Mouse (Mus musculus) lung, embryonic 14.5 days (tissue): ENCODE results near the gene Sdr42e1. TPM values are rescaled to one million over a fixed set of nuclear protein-coding genes. Genes with fewer than 3 reads are reported as not detected.

Experiments
- ATAC-seq: fragments of 200-750 bp; cut with Nextera tagmentation; 2 replicates; pipeline ENCODE4 v1.8.0; 2017; ENCODE audit warnings: mild to moderate bottlenecking, moderate TSS enrichment, moderate library complexity; ENCODE audit not compliant: insufficient read depth
- DNase-seq: peaks from one replicate; pipeline ENCODE4 v3.0.0-alpha.2; 2015
- H3K27ac ChIP-seq: fragments of 300-500 bp; sonication (generic); 2 replicates; pipeline ENCODE4 v1.5.1; 2014; ENCODE audit warnings: low read depth, mild to moderate bottlenecking, moderate library complexity
- H3K27me3 ChIP-seq: fragments of 300-500 bp; sonication (generic); 2 replicates; pipeline ENCODE4 v1.6.1; 2014; ENCODE audit warnings: low read length, control low read depth; ENCODE audit not compliant: insufficient read depth
- H3K36me3 ChIP-seq: fragments of 300-500 bp; sonication (generic); 2 replicates; pipeline ENCODE4 v1.6.1; 2014; ENCODE audit warnings: control low read depth; ENCODE audit not compliant: insufficient read depth
- H3K4me1 ChIP-seq: fragments of 300-500 bp; sonication (generic); 2 replicates; pipeline ENCODE4 v1.6.1; 2014; ENCODE audit warnings: antibody characterized with exemption, control low read depth; ENCODE audit not compliant: insufficient read depth
- H3K4me2 ChIP-seq: fragments of 300-500 bp; sonication (generic); 2 replicates; pipeline ENCODE4 v1.6.1; 2014; ENCODE audit warnings: mild to moderate bottlenecking
- H3K4me3 ChIP-seq: fragments of 300-500 bp; sonication (generic); 2 replicates; pipeline ENCODE4 v1.5.1; 2014; ENCODE audit warnings: low read depth, low read length
- H3K9ac ChIP-seq: fragments of 300-500 bp; sonication (generic); 2 replicates; pipeline ENCODE4 v1.6.1; 2014
- H3K9me3 ChIP-seq: fragments of 300-500 bp; sonication (generic); 2 replicates; pipeline ENCODE4 v1.6.1; 2016; ENCODE audit warnings: low read depth, low read length, control low read depth
- CTCF ChIP-seq: IDR thresholded peaks from 2 replicates; pipeline ENCODE4 v1.5.1; 2016; ENCODE audit warnings: antibody characterized with exemption, low read depth
- WGBS: fragments of 180-500 bp; shearing (Covaris S2); extraction: QIAGEN DNeasy Blood & Tissue Kit; methylation state at CpG from one replicate; pipeline ENCODE4 v1.1.7; 2014; 5-methylcytosine and 5-hydroxymethylcytosine counted together
- polyA plus RNA-seq: library from polyadenylated mRNA; unstranded; fragments of >200 nt; fragmentation: Nextera tagmentation; extraction: Ambion mirVana; gene quantifications from 2 replicates; pipeline ENCODE4 v1.2.1, GENCODE M21; 2014

Sdr42e1 gene
- polyA plus RNA-seq: 1.2 and 1.8 TPM in 2 replicates

DNA sequence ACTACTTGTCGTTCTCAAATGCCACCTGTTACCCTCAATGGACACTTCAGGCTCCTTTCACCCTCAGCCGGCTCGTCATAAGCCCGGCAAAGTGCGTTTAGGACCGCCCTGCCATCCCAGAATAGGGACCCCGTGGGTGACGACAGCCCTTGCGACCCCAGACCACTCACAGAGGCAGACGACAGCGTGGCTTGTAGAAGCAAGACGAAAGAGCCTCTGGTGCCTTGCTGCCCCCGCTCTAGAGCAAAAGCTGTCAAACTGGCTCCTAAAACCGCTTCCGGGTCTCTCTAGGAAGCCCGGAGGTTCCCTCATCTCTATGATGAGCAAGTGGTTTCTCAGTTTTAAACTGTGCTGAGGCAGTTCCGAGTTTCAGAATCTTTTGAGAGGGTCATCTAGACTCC, at the start of gene Sdr42e1:
Sdr42e1 (minus strand) TSS at position 260 of the 401 bp plus-strand sequence.
- Histone ChIP-seq H3K9ac (peak within 1 kb of the TSS; percentile 46), H3K27me3 (0 out of 2 replicates have a peak, but pooled peaks cover 6% of the 10 kb centered on the region), H3K4me1 (no peaks in the 10 kb centered on the region; the same call in 1 of the 2 replicates), H3K27ac (no peak within 1 kb of the TSS), H3K36me3 (no peaks in the 10 kb centered on the region), H3K4me2 (peak within 1 kb of the TSS; percentile 65), H3K4me3 (peak within 1 kb of the TSS; percentile 38), H3K9me3 (no peaks in the 10 kb centered on the region)
- ATAC-seq: peak; percentile 56
- peak; percentile 76 for DNase-seq
- TF ChIP-seq CTCF: no peak
- 7% methylated on average over 17 of the region's 17 CpGs for WGBS

DNA sequence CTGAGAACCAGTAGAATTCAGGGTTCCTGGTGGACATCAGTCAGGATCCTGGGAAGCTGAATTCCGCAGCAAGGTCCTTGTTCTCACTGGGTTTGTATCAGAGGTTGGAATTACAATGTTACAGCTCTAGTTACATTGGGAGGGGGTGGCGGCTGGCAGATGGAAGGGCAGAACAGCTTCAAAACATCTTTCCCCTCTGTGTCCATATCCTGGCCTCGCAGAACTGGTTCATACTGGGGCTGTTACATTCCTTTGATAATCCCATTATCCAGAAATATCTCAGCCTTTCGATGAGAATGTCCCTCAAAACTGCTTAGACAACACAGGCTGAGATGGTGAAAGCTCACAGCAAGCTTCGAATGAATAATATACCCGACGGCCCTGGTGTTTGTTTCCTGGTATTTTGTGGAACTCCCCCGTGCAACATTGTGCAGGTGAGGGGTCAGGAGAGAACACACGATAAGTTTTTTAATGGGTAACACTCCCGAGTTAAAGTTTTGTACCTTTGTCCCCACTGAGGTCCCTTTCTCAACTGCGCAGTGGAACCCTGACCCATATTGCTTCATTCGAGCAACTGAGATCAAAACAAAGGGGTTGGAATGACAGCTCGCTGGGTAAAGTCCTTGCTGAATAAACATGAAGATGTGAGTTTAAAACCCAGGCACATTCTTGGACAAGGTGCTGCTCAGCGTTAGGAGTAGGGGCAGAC, 44.8 kb upstream of the Sdr42e1 start:
- ATAC-seq (no peak), DNase-seq (no peak)
- WGBS: 65% methylated on average over 14 of the region's 14 CpGs
- no peaks in the 10 kb centered on the region for H3K27me3 ChIP-seq
- no peak overlapping the region for H3K27ac ChIP-seq
- no peaks in the 10 kb centered on the region for H3K4me1 ChIP-seq
- no peaks in the 10 kb centered on the region for H3K36me3 ChIP-seq
- H3K4me3 ChIP-seq: no peak overlapping the region
- TF ChIP-seq CTCF: no peak
- H3K4me2 ChIP-seq: no peak overlapping the region
- no peak overlapping the region for H3K9ac ChIP-seq
- H3K9me3 ChIP-seq: no peaks in the 10 kb centered on the region

DNA sequence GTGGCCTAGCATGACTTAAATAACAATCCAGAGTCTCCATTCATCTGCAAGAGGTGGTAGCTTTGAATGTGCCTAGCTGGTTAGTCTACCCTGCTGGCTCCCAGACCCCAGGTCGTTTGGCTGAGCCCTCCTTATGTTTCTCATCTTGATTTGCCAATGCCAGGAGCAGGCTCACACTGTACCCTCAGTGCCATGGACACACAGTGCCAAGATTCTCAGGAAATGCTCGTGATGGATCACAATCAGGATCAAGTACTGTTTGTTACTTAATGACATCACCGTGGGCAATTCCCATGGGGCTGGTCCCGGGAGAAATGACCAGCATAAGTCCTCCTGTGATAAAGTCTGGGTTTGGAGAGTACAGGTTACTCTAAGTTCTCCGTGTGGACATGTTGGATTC, 42.4 kb upstream of the Sdr42e1 start:
- H3K27me3 ChIP-seq: no peaks in the 10 kb centered on the region
- no peaks in the 10 kb centered on the region for H3K9me3 ChIP-seq
- TF ChIP-seq CTCF: no peak
- H3K27ac ChIP-seq: no peak overlapping the region
- no peaks in the 10 kb centered on the region for H3K4me1 ChIP-seq
- DNase-seq (no peak), ATAC-seq (no peak)
- no peaks in the 10 kb centered on the region for H3K36me3 ChIP-seq
- H3K4me3 ChIP-seq: no peak overlapping the region
- H3K9ac ChIP-seq: no peak overlapping the region
- H3K4me2 ChIP-seq: no peak overlapping the region
- WGBS: 75% methylated on average over 5 of the region's 5 CpGs

DNA sequence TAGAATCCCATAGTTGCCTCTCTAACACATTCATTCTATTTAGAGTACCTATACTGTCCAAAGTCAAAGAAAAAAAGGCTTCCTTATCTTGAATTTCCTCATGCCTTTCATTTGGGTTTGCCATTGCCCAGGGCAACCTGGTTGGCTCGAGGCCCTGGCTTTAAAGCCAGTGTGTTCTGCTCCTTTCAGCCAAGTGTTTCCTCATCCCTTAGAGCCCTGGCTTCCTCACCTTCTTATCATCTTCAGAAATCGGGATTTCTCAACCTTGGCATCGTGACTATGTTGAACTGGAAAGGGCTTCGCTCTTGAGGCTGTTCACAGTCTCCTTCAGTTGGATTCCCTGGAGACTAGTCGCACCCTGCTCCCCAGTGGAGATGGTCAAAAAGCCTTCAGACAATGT, 41.1 kb upstream of the Sdr42e1 start:
- TF ChIP-seq CTCF: no peak
- no peaks in the 10 kb centered on the region for H3K4me1 ChIP-seq
- H3K9ac ChIP-seq: no peak overlapping the region
- no peak for ATAC-seq
- no peak overlapping the region for H3K4me2 ChIP-seq
- no peak for DNase-seq
- H3K27ac ChIP-seq: no peak overlapping the region
- H3K9me3 ChIP-seq: no peaks in the 10 kb centered on the region
- H3K36me3 ChIP-seq: no peaks in the 10 kb centered on the region
- no peaks in the 10 kb centered on the region for H3K27me3 ChIP-seq
- H3K4me3 ChIP-seq: no peak overlapping the region
- 82% methylated on average over 5 of the region's 5 CpGs for WGBS

DNA sequence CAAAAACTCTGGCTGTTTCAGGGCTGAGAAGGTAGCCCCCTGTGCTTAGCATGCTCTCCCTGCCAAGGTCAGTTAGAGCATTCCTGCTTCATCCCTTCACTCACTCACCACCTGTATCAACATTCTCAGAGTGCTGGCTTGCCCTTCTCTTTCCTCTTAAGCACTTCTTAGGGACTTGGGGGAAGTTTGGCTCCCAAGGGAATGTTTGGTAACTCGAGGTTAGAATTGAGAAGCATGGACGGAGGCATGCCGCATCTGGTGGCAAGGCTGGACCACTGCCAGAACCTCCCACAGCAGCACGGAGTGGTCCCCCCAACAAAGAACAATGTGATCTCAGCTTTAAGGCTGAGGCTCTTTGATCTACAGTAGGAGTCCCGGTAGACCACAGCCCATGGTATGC, 38.7 kb upstream of the Sdr42e1 start:
- Histone ChIP-seq H3K36me3 (no peaks in the 10 kb centered on the region), H3K9me3 (no peaks in the 10 kb centered on the region), H3K4me2 (no peak overlapping the region), H3K4me3 (no peak overlapping the region), H3K4me1 (no peaks in the 10 kb centered on the region), H3K27me3 (no peaks in the 10 kb centered on the region), H3K9ac (no peak overlapping the region), H3K27ac (no peak overlapping the region)
- 26% methylated on average over 5 of the region's 5 CpGs for WGBS
- TF ChIP-seq CTCF: no peak
- ATAC-seq: peak; percentile 47; the same call in 1 of the 2 replicates
- DNase-seq: peak; percentile 28

DNA sequence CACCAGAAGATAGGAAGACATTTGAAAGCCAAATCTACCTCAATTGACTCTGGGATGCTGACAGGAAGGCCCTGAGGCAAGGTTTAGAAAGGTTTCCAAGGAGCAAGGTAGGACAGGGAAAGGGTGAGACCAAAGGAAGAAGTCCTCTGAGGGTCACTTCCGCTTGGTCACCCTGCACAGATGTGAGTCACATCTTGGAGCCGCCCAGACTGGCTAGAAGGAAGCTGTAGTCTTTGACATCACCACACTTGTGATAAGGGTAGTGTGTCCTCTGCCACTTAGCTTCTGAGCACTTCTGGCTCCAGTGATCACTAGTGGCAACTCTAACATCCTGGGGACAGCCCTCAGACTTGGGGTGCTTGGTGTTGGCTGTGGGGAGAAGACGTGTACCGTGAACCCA, 32.7 kb upstream of the Sdr42e1 start:
- DNase-seq (no peak), ATAC-seq (no peak)
- H3K9me3 ChIP-seq: no peaks in the 10 kb centered on the region
- TF ChIP-seq CTCF: no peak
- no peak overlapping the region for H3K4me2 ChIP-seq
- H3K27ac ChIP-seq: no peak overlapping the region
- H3K27me3 ChIP-seq: no peaks in the 10 kb centered on the region
- no peaks in the 10 kb centered on the region for H3K4me1 ChIP-seq
- H3K36me3 ChIP-seq: no peaks in the 10 kb centered on the region
- 85% methylated on average over 4 of the region's 4 CpGs for WGBS
- no peak overlapping the region for H3K9ac ChIP-seq
- no peak overlapping the region for H3K4me3 ChIP-seq

DNA sequence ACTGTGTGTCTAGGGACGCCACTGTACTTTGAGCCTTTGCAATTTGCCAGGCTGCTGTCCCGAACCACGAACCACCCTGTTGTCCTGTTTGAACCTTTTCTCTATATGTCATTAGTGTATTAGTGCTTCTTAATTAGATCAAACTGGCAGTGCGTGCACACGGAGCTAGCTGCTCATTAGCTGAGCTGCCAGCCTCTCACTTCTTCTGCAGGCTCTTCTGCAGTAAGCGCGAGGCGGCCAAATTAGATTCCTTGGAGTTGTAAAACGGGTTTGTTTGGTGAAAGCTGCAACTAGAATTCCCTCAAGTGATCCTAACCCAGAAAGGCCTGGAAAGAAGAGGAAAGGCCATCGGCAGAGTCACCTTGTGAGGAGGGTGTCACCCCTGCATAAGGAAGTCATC, 29.2 kb upstream of the Sdr42e1 start:
- 59% methylated on average over 10 of the region's 10 CpGs for WGBS
- Histone ChIP-seq H3K36me3 (no peaks in the 10 kb centered on the region), H3K9ac (no peak overlapping the region), H3K4me3 (no peak overlapping the region), H3K27ac (no peak overlapping the region), H3K27me3 (no peaks in the 10 kb centered on the region), H3K9me3 (no peaks in the 10 kb centered on the region), H3K4me1 (no peaks in the 10 kb centered on the region), H3K4me2 (no peak overlapping the region)
- peak; percentile 49 for DNase-seq
- no peak for ATAC-seq
- no peak for TF ChIP-seq CTCF
